Mouse (Mus musculus) cortical plate, adult 2 months (tissue): Measurements from ENCODE around the gene Iqgap1.

ENCODE experiments used
- CTCF ChIP-seq: fragments of 200-500 bp; IDR thresholded peaks from 2 replicates; pipeline ENCODE4 v1.5.1; 2011; ENCODE audit warnings: mild to moderate bottlenecking, control low read depth, low read length; ENCODE audit not compliant: insufficient read depth; ENCODE audit errors: extremely low read depth
- POLR2A ChIP-seq: fragments of 200-500 bp; IDR thresholded peaks from 2 replicates; pipeline ENCODE4 v1.6.1; 2011; ENCODE audit warnings: mild to moderate bottlenecking, low read length, control low read depth; ENCODE audit not compliant: insufficient read depth; ENCODE audit errors: extremely low read depth

DNA sequence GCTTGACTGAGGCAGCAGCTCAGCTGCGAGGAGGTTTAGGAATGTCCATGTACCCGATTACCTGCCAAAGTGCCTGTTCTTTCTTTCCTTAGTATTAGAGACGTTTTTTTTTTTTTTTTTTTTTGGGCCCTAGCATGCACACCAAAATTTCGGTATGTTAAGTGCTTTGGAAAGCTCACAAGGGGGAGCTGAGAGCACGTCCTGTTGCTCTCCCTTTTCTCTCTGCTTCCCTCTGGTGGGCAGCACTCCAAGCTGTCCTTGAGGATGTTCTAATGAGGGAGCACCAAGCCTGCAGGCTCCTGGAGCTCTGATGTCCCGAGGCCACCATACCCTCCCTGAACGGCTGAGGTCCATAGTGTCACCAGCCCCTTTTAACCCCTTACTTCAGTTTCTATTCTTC lies 84.8 kb downstream of the Iqgap1 start:
- TF ChIP-seq POLR2A = no peak
- peak; percentile 97 for TF ChIP-seq CTCF
